Mouse (Mus musculus): Measurements from ENCODE around the gene Lrig2.

- TF ChIP-seq CTCF (IDR thresholded peaks at IDR 0.05; ENCODE audit: low read depth): no peak
- TF ChIP-seq EP300 (IDR thresholded peaks at IDR 0.05; ENCODE audit: low read depth): no peak
These were observed 21.5 kb upstream of the Lrig2 start for GRCm38 (mm10) chr3:104533223-104533622.

All from liver, postnatal 0 days (tissue).